In the genomic region with DNA sequence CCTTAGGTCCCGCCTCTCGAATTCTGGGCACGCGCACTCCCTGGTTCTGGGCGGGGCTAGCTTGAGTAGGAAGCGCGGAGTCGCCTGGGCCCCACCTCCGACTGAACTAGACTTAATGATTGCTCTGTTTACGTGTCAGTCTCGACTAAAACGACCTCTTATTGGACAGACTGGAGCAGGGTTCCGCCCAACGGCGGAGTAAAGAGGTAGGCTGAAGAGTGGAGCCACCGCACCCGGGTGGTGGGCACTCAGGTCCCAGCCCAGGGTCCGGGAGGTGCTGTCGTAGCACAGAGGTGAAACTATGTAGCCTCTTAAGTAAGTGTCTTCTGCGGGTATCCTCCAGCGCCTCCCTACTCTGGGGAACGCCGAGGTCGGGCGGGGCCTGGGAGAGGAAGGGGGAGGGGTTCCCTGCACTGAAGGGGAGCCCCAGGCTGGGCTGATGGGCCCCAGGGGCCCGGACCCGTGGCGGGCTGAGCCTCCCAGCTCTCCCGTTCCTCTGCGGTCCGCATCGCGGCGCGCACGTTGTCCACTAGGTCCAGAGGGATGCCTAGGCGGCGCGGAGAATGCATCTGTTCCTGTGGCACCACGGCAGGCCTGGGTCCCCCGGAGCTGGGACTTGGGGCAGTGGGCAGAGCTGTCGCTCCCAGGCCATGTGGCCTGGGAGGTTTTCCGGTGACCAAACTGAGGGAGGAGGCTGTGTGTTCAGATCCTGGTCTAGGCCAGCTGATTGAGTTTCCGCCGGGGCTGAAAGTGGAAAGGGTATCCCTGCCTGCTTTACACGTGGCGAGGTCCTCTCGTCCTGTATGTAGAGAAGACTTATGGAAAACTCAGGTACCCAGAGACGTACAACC, we compare ENCODE assay signal across 8 mouse cellular contexts. TPM values are rescaled to one million over a fixed set of nuclear protein-coding genes. Genes with fewer than 3 reads are reported as not detected.
DNase-seq lines count a peak whose midpoint lies in the region; ATAC-seq and TF ChIP-seq lines count a peak whose summit lies in the region.

TSS of gene Ankrd27 (plus strand) at position 190 of the 851 bp plus-strand sequence.

- peak within 1 kb of the TSS; percentile 76 for H3K4me3 ChIP-seq in gastrocnemius, adult 2 months
- peak within 1 kb of the TSS; percentile 94 for H3K4me3 ChIP-seq in hindbrain, postnatal 0 days (ENCODE audit: low read length)
- peak within 1 kb of the TSS; percentile 93 for H3K4me3 ChIP-seq in left cerebral cortex, adult 2 months

- H3K9ac ChIP-seq in hindbrain, postnatal 0 days (replicated peaks; ENCODE audit: low read length) = peak within 1 kb of the TSS; percentile 73

- H3K4me1 ChIP-seq in hindbrain, postnatal 0 days (ENCODE audit: insufficient read depth, low read length) = peaks cover 7% of the 10 kb centered on the region; the same call in 1 of the 2 replicates

- intact Hi-C loops in gastrocnemius, adult 2 months (cut with DNase I) = loop anchor here (5.0 kb wide), 2 partner anchors 34 to 61 kb away; partner anchors contain the start of gene Pdcd5
- intact Hi-C loops in left cerebral cortex, adult 2 months (cut with DNase I) = loop anchor here (2.0 kb wide), 1 partner anchor 31 kb away; no protein-coding TSS in a partner anchor

- TF ChIP-seq CTCF in gastrocnemius, adult 2 months (IDR thresholded peaks at IDR 0.05) = no peak
- no peak for TF ChIP-seq CTCF in hindbrain, postnatal 0 days (IDR thresholded peaks at IDR 0.05; ENCODE audit: low read depth)
- TF ChIP-seq CTCF in left cerebral cortex, adult 2 months (IDR thresholded peaks at IDR 0.05) = no peak

- peak within 1 kb of the TSS; percentile 90 for H3K27ac ChIP-seq in gastrocnemius, adult 2 months
- H3K27ac ChIP-seq in hindbrain, postnatal 0 days = no peak within 1 kb of the TSS
- peak within 1 kb of the TSS; percentile 84 for H3K27ac ChIP-seq in left cerebral cortex, adult 2 months

- H3K9me3 ChIP-seq in hindbrain, postnatal 0 days (ENCODE audit: low read length) = no peaks in the 10 kb centered on the region

- no peaks in the 10 kb centered on the region for H3K36me3 ChIP-seq in hindbrain, postnatal 0 days (ENCODE audit: insufficient read depth, low read length)

- ATAC-seq in common myeloid progenitor, adult 5-6 weeks (replicated peaks; ENCODE audit: low read depth, poor library complexity, severe bottlenecking) = peak; percentile 81
- ATAC-seq in hindbrain, postnatal 0 days = peak; percentile 99
- peak; percentile 86 for ATAC-seq in megakaryocyte, adult 5-6 weeks (ENCODE audit: poor library complexity, severe bottlenecking)

- peaks cover 13% of the 10 kb centered on the region for H3K27me3 ChIP-seq in hindbrain, postnatal 0 days (ENCODE audit: insufficient read depth, low read length)

- WGBS in hindbrain, postnatal 0 days = under 1% methylated on average over 49 of the region's 49 CpGs

- H3K4me2 ChIP-seq in hindbrain, postnatal 0 days (ENCODE audit: low read depth, low read length) = peak within 1 kb of the TSS; percentile 95

- peak; percentile 98 for DNase-seq in ZHBTc4 (ENCODE audit: low read depth, low spot score)
- DNase-seq in gastrocnemius, adult 2 months = peak; percentile 94
- DNase-seq in hindbrain, postnatal 0 days (ENCODE audit: low spot score) = peak; percentile 97
- DNase-seq in left cerebral cortex, adult 2 months (ENCODE audit: extremely low spot score in 1 of 2, low spot score in 2 of 2) = peak; percentile 94 to 95
- DNase-seq in right cerebral cortex, adult 2 months (ENCODE audit: low spot score in 2 of 2) = peak; percentile 98
- DNase-seq in urinary bladder, postnatal 14 days (ENCODE audit: low spot score) = peak; percentile 94

RNA-seq across cellular contexts. Expression of gene Ankrd27, which starts in this region (rescaled TPM):
- total RNA-seq in common myeloid progenitor, adult 5-6 weeks (2017) = 42.0 and 50.0 TPM in 2 replicates
- 10 to 100 TPM; 11.0 to 11.5 TPM for total RNA-seq in gastrocnemius, adult 2 months (2021)
- 15.6 and 19.7 TPM in 2 replicates for total RNA-seq in hindbrain, postnatal 0 days (2014; rRNA removed)
- polyA plus RNA-seq in hindbrain, postnatal 0 days (2015; fragmentation: Nextera tagmentation; extraction: Ambion mirVana) = 12.0 and 15.1 TPM in 2 replicates
- total RNA-seq in left cerebral cortex, adult 2 months (2021) = 10 to 100 TPM; 43.4 to 46.8 TPM
- total RNA-seq in megakaryocyte, adult 5-6 weeks (2015) = 11.6 and 16.8 TPM in 2 replicates
- 17.0 and 21.4 TPM in 2 replicates for total RNA-seq in megakaryocyte, adult 5-6 weeks (2017)
